ENCODE assay signal across 10 mouse cellular contexts in genomic region chrX:164449201-164449600, GRCm38 (mm10). TPM values are rescaled to one million over a fixed set of nuclear protein-coding genes. Genes with fewer than 3 reads are reported as not detected.
DNase-seq lines count a peak whose midpoint lies in the region; ATAC-seq lines count a peak whose summit lies in the region.
"Had no signal": no experiment of that assay in that cellular context is flagged by ENCODE, and none has a peak within 500 bp of the region (broad histone marks: within the 10 kb centered on the region; RNA-seq: fewer than 3 reads in every experiment).

No protein-coding gene starts in this region.

- H3K9me3 ChIP-seq in neural tube, embryonic 11.5 days (ENCODE audit: control insufficient read depth, low read length) = no peaks in the 10 kb centered on the region
- H3K9me3 ChIP-seq: embryonic facial prominence, embryonic 15.5 days; limb, embryonic 12.5 days had no signal

- H3K9ac ChIP-seq in neural tube, embryonic 11.5 days (ENCODE audit: low read length) = no peak overlapping the region
- H3K9ac ChIP-seq: embryonic facial prominence, embryonic 15.5 days; limb, embryonic 12.5 days had no signal

- no peaks in the 10 kb centered on the region for H3K36me3 ChIP-seq in neural tube, embryonic 11.5 days (ENCODE audit: control insufficient read depth, insufficient read depth, low read length)
- H3K36me3 ChIP-seq: embryonic facial prominence, embryonic 15.5 days; limb, embryonic 12.5 days had no signal

- H3K4me3 ChIP-seq in neural tube, embryonic 11.5 days (ENCODE audit: low read depth, low read length) = no peak overlapping the region
- H3K4me3 ChIP-seq: embryonic facial prominence, embryonic 15.5 days; limb, embryonic 12.5 days had no signal

- intact Hi-C loops in heart, postnatal 10 days (cut with DNase I) = loop anchor here (1.0 kb wide), 1 partner anchor 265 kb away; no protein-coding TSS in a partner anchor
- intact Hi-C loops in heart, postnatal 36 days (cut with DNase I) = loop anchor here (1.0 to 2.0 kb wide), 2 partner anchors 162 to 266 kb away; no protein-coding TSS in a partner anchor

- peak; percentile 27 to 64 for DNase-seq in heart, postnatal 10 days
- DNase-seq in heart, postnatal 36 days = no peak
- DNase-seq in thymus, postnatal 0 days (ENCODE audit: low spot score) = peak; percentile 50
- DNase-seq in thymus, adult 18-20 months = no peak
- peak; percentile 43 for DNase-seq in c-Kit-positive CD71-negative TER-119-negative erythroid progenitor cells, embryonic 14.5 days (ENCODE audit: low read depth)
- DNase-seq in kidney, postnatal 14 days = peak; percentile 50
- peak; percentile 21 for DNase-seq in neural tube, embryonic 11.5 days (ENCODE audit: low spot score)

- no peak overlapping the region for H3K4me2 ChIP-seq in neural tube, embryonic 11.5 days (ENCODE audit: low read depth)
- H3K4me2 ChIP-seq: embryonic facial prominence, embryonic 15.5 days; limb, embryonic 12.5 days had no signal

- H3K27me3 ChIP-seq in neural tube, embryonic 11.5 days (ENCODE audit: control insufficient read depth, insufficient read depth, low read length) = no peaks in the 10 kb centered on the region
- H3K27me3 ChIP-seq: embryonic facial prominence, embryonic 15.5 days had no signal

- no peak overlapping the region for H3K27ac ChIP-seq in neural tube, embryonic 11.5 days (ENCODE audit: low read depth, low read length)
- H3K27ac ChIP-seq: embryonic facial prominence, embryonic 15.5 days; limb, embryonic 12.5 days had no signal

- ATAC-seq in neural tube, embryonic 11.5 days (ENCODE audit: insufficient read depth, low FRiP score, low TSS enrichment) = no peak
- no peak; the same call in 1 of the 2 replicates for ATAC-seq in megakaryocyte-erythroid progenitor cell, adult 5-6 weeks (replicated peaks; ENCODE audit: low FRiP score, low TSS enrichment, poor library complexity, severe bottlenecking)

- no peaks in the 10 kb centered on the region for H3K4me1 ChIP-seq in neural tube, embryonic 11.5 days (ENCODE audit: control insufficient read depth, insufficient read depth, low read length)
- H3K4me1 ChIP-seq: embryonic facial prominence, embryonic 15.5 days; limb, embryonic 12.5 days had no signal

- WGBS in neural tube, embryonic 11.5 days = 47% methylated on average over 3 of the region's 3 CpGs

RNA-seq across cellular contexts. Expression of gene Asb11, which starts 12.4 kb away (rescaled TPM):
- total RNA-seq in heart, postnatal 10 days (2021) = 10 to 100 TPM; 46.0 to 87.5 TPM
- 100 to 1,000 TPM; 116 to 171 TPM for total RNA-seq in heart, postnatal 36 days (2021)
- not detected in 2 replicates for polyA plus RNA-seq in thymus, postnatal 0 days (2015; fragmentation: Nextera tagmentation; extraction: Ambion mirVana)
- not detected in 2 replicates for polyA plus RNA-seq in neural tube, embryonic 11.5 days (2014; fragmentation: Nextera tagmentation; extraction: Ambion mirVana)
- total RNA-seq in megakaryocyte-erythroid progenitor cell, adult 5-6 weeks (2014; fragmentation: Nextera tagmentation) = 1.2 TPM in 1 of 2 replicates, not detected in the other
- 2.0 TPM in 1 of 2 replicates, not detected in the other for total RNA-seq in megakaryocyte-erythroid progenitor cell, adult 5-6 weeks (2017)
- polyA plus RNA-seq: embryonic facial prominence, embryonic 15.5 days; limb, embryonic 12.5 days had no signal

RNA-seq across cellular contexts. Expression of gene Piga, which starts 29.6 kb away (rescaled TPM):
- 1 to 10 TPM; 2.6 to 3.1 TPM for total RNA-seq in heart, postnatal 10 days (2021)
- 1 to 10 TPM; 2.2 to 2.3 TPM for total RNA-seq in heart, postnatal 36 days (2021)
- 10.7 and 11.0 TPM in 2 replicates for polyA plus RNA-seq in thymus, postnatal 0 days (2015; fragmentation: Nextera tagmentation; extraction: Ambion mirVana)
- polyA plus RNA-seq in neural tube, embryonic 11.5 days (2014; fragmentation: Nextera tagmentation; extraction: Ambion mirVana) = 15.5 and 16.7 TPM in 2 replicates
- total RNA-seq in megakaryocyte-erythroid progenitor cell, adult 5-6 weeks (2014; fragmentation: Nextera tagmentation) = 39.2 and 43.8 TPM in 2 replicates
- total RNA-seq in megakaryocyte-erythroid progenitor cell, adult 5-6 weeks (2017) = 31.1 and 56.9 TPM in 2 replicates

RNA-seq across cellular contexts. Expression of gene Asb9, which starts 56.9 kb away (rescaled TPM):
- total RNA-seq in heart, postnatal 10 days (2021) = not detected
- not detected for total RNA-seq in heart, postnatal 36 days (2021)
- polyA plus RNA-seq in thymus, postnatal 0 days (2015; fragmentation: Nextera tagmentation; extraction: Ambion mirVana) = not detected in 2 replicates
- polyA plus RNA-seq in neural tube, embryonic 11.5 days (2014; fragmentation: Nextera tagmentation; extraction: Ambion mirVana) = 0.35 and 0.48 TPM in 2 replicates
- total RNA-seq in megakaryocyte-erythroid progenitor cell, adult 5-6 weeks (2014; fragmentation: Nextera tagmentation) = not detected in 2 replicates
- total RNA-seq in megakaryocyte-erythroid progenitor cell, adult 5-6 weeks (2017) = not detected in 2 replicates

Comparison
In these comparisons a context has a peak if more than half of its experiments do, and no peak if none do; other contexts are left out.
1. DNase-seq: peak in heart, postnatal 10 days (2 of 2), thymus, postnatal 0 days (single experiment), c-Kit-positive CD71-negative TER-119-negative erythroid progenitor cells, embryonic 14.5 days (single experiment), kidney, postnatal 14 days (single experiment) and neural tube, embryonic 11.5 days (single experiment); none in heart, postnatal 36 days (0 of 2) and thymus, adult 18-20 months (0 of 2).
2. RNA of gene Asb11, which starts 12.4 kb away (total RNA-seq): 116 to 171 TPM in heart, postnatal 36 days and 46.0 to 87.5 TPM in heart, postnatal 10 days; 1.2 to 2.0 TPM in megakaryocyte-erythroid progenitor cell, adult 5-6 weeks; every median in the first group is over 10 times any median in the second.
3. RNA of gene Piga, which starts 29.6 kb away (total RNA-seq): 31.1 to 56.9 TPM in megakaryocyte-erythroid progenitor cell, adult 5-6 weeks; 2.6 to 3.1 TPM in heart, postnatal 10 days and 2.2 to 2.3 TPM in heart, postnatal 36 days; every median in the first group is over 4 times any median in the second.